Mouse (Mus musculus): ENCODE measurements at regions not wholly inside any gene's neighbourhood (a gene's known extent, or its start where the extent isn't known, plus 50 kb on each side); places are given as distances from the start of the nearest gene placed in this dataset.

DNA sequence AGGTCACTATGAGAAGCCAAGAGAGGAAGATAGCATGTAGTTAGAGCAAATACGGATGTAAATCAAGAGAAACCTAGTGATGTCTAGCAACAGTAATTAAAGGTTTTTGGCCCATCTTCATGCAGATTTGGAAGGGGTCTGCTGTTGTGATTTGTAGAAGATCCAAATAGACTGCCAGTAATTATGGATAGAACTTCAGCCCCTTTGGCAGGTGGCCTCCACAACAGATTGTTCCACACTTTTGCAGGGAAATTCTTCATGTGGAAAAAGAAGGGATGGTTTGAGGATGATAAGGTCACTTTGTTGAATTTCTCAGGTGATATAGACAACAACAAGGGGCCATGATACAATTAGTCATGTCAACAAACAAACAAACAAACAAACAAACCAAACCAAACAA is 148.4 kb upstream of the Gnpda2 start:
- H3K27ac ChIP-seq (ENCODE audit: low read depth), result no peak overlapping the region
- H3K4me2 ChIP-seq, result no peak overlapping the region
- no peak for ATAC-seq (ENCODE audit: insufficient read depth)
- H3K4me3 ChIP-seq (ENCODE audit: low read depth, low read length), result no peak overlapping the region
- TF ChIP-seq CTCF (IDR thresholded peaks at IDR 0.05; ENCODE audit: low read depth), result no peak
- no peaks in the 10 kb centered on the region for H3K36me3 ChIP-seq (ENCODE audit: insufficient read depth)
- WGBS, result 86% methylated on average over 1 of the region's 1 CpGs
- H3K27me3 ChIP-seq (ENCODE audit: insufficient read depth, low read length), result no peaks in the 10 kb centered on the region
- no peaks in the 10 kb centered on the region for H3K9me3 ChIP-seq (ENCODE audit: low read depth, low read length)
- no peaks in the 10 kb centered on the region for H3K4me1 ChIP-seq (ENCODE audit: insufficient read depth)
- DNase-seq, result no peak
- H3K9ac ChIP-seq, result no peak overlapping the region

DNA sequence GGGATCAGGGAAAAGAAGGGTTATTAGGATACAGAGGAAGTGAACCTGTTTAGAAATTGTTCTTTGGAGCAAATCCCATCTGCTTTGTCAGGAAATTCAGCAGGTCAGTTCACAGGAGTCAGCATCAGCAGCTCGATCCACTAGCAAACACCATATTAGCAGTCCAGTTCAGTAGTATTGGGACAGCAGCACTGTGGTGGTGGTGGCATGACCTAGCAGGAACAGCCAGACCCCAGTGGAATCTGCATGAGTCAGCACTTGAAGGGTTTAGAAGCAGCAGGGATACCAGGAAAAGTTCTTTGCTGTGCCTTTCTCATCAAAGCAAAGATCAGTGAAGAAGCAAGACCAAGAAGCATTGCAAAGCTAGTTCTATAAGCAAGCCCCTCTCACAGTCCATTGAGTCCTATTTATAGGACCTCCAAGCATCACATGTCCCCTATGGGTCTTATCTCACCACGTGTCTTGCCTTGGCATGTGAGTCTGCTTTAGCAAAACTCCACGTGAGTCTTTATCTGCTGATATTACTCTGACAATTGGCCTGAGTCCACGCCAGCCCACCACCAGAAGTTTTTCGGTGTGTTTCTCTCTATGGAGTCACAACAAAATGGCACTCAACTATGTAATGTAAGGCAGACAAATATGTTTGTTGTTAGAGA is 129.3 kb upstream of the Gnpda2 start:
- Histone ChIP-seq H3K27ac (ENCODE audit: low read depth) (no peak overlapping the region), H3K4me1 (ENCODE audit: insufficient read depth) (no peaks in the 10 kb centered on the region), H3K9me3 (ENCODE audit: low read depth, low read length) (no peaks in the 10 kb centered on the region), H3K4me2 (no peak overlapping the region), H3K9ac (no peak overlapping the region), H3K4me3 (ENCODE audit: low read depth, low read length) (no peak overlapping the region), H3K27me3 (ENCODE audit: insufficient read depth, low read length) (no peaks in the 10 kb centered on the region), H3K36me3 (ENCODE audit: insufficient read depth) (no peaks in the 10 kb centered on the region)
- DNase-seq (no peak), ATAC-seq (ENCODE audit: insufficient read depth) (no peak)
- WGBS, result 67% methylated on average over 5 of the region's 5 CpGs
- TF ChIP-seq CTCF (IDR thresholded peaks at IDR 0.05; ENCODE audit: low read depth), result no peak

DNA sequence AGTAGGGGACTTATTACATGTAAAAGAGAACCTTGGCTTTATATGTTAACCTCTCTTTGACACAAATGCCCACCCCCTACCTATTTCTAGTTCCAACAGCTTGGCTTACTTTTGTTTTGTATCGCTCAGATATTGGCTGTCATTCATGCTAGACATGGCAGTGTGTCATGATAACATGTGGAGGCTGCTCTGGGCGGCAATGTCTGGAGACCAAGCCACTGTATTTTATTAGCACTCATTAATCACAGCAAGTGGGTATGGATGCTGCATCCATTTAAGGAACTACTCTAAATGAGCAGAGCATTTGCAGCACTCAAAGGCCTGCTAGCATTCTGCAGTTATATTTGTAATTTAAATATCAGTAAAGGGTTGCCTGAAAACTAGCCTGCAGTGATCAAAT is 123.9 kb upstream of the Gnpda2 start:
- Histone ChIP-seq H3K9ac (no peak overlapping the region), H3K36me3 (ENCODE audit: insufficient read depth) (no peaks in the 10 kb centered on the region), H3K4me2 (no peak overlapping the region), H3K27ac (ENCODE audit: low read depth) (no peak overlapping the region), H3K27me3 (ENCODE audit: insufficient read depth, low read length) (no peaks in the 10 kb centered on the region), H3K4me1 (ENCODE audit: insufficient read depth) (no peaks in the 10 kb centered on the region), H3K9me3 (ENCODE audit: low read depth, low read length) (no peaks in the 10 kb centered on the region), H3K4me3 (ENCODE audit: low read depth, low read length) (no peak overlapping the region)
- no peak for ATAC-seq (ENCODE audit: insufficient read depth)
- no peak for TF ChIP-seq CTCF (IDR thresholded peaks at IDR 0.05; ENCODE audit: low read depth)
- no peak for DNase-seq
- WGBS, result 67% methylated on average over 2 of the region's 2 CpGs

DNA sequence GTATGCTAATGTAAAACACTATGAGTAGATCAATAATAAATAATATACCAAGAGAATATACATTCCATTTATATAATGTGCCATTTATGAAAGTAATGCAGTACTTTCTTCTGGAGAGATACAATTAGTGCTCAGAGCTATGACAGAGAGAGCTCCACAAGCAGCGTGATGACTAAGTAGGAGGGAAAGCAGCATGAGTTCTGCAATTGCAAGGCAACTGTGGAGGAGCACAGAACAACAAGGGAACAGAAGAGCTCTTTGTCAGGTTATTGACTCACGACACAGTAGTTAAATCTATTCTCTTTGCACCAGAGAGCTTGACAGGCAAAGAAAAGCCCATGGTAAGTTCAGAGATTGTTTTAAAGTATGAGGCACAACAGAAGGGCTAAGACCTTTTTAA is 115.0 kb upstream of the Gnpda2 start:
- H3K4me2 ChIP-seq, result no peak overlapping the region
- H3K36me3 ChIP-seq (ENCODE audit: insufficient read depth), result no peaks in the 10 kb centered on the region
- H3K27ac ChIP-seq (ENCODE audit: low read depth), result no peak overlapping the region
- no peak for TF ChIP-seq CTCF (IDR thresholded peaks at IDR 0.05; ENCODE audit: low read depth)
- no peaks in the 10 kb centered on the region for H3K9me3 ChIP-seq (ENCODE audit: low read depth, low read length)
- 62% methylated on average over 2 of the region's 2 CpGs for WGBS
- DNase-seq (no peak), ATAC-seq (ENCODE audit: insufficient read depth) (no peak)
- H3K4me1 ChIP-seq (ENCODE audit: insufficient read depth), result no peaks in the 10 kb centered on the region
- H3K9ac ChIP-seq, result no peak overlapping the region
- H3K4me3 ChIP-seq (ENCODE audit: low read depth, low read length), result no peak overlapping the region
- no peaks in the 10 kb centered on the region for H3K27me3 ChIP-seq (ENCODE audit: insufficient read depth, low read length)

DNA sequence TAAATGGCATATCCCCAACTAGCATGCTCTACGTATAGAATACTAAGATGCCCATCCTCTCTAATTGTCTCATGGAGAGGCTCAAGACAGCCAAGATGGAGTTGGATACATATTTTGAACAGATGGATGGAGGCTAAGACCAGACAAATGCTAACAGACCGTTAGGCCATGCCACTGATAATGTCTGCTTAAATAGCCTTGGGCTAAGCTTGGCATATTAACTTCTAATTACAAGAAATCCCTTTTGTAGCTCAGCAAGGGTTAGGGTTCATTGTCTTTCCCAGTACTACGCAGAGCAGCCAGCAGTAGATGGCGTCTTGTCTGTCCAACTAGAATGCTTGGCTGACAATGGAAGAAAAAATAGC is 113.0 kb upstream of the Gnpda2 start:
- Histone ChIP-seq H3K4me3 (ENCODE audit: low read depth, low read length) (no peak overlapping the region), H3K36me3 (ENCODE audit: insufficient read depth) (no peaks in the 10 kb centered on the region), H3K9ac (no peak overlapping the region), H3K27me3 (ENCODE audit: insufficient read depth, low read length) (no peaks in the 10 kb centered on the region), H3K9me3 (ENCODE audit: low read depth, low read length) (no peaks in the 10 kb centered on the region), H3K27ac (ENCODE audit: low read depth) (no peak overlapping the region), H3K4me2 (no peak overlapping the region), H3K4me1 (ENCODE audit: insufficient read depth) (no peaks in the 10 kb centered on the region)
- TF ChIP-seq CTCF (IDR thresholded peaks at IDR 0.05; ENCODE audit: low read depth), result no peak
- DNase-seq (no peak), ATAC-seq (ENCODE audit: insufficient read depth) (no peak)
- 69% methylated on average over 4 of the region's 4 CpGs for WGBS

DNA sequence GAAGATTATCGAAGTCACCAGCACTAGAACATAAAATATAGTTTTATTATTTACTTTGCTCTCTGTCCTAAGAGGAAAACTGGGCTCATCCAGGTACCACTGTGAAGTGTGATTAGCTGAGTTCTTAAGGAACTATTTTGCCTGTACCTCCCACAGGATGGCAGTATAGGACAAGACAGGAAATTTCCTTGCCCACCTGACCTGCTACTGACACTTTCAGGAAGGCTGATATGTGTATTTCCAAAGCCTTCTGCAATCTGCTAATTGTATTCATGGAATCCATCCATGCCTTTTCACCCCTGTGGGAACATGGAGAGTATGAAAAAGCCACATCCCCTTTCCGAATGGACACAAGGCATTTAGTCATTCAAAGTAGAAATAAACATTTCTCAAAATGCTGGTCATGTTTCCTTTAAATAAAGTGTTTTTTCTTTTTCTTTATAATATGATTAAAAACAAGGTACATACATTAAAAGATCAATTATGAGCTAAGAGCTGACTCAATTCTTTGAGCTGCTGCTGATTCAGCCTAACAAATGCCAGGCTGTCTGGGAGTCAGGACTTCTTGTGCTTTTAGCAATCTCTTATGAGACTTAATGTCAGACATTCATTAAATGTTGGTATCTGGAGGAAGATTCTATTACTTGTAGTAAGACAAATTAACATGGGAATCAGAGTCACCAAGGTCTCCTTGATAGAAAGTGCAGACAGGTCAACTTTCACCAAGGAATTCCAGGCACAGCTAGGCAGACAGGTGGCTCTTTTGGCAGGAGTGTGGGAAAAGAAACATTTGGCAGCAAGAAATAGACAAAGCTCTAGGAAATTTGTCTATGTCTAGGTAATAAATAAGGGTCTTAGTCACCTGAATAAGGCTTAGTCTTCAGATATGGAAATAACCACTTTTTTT is 112.4 kb upstream of the Gnpda2 start:
- H3K4me1 ChIP-seq (ENCODE audit: insufficient read depth), result no peaks in the 10 kb centered on the region
- no peak overlapping the region for H3K9ac ChIP-seq
- 58% methylated on average over 2 of the region's 2 CpGs for WGBS
- H3K9me3 ChIP-seq (ENCODE audit: low read depth, low read length), result no peaks in the 10 kb centered on the region
- peak; percentile 28 for DNase-seq
- TF ChIP-seq CTCF (IDR thresholded peaks at IDR 0.05; ENCODE audit: low read depth), result peak; percentile 61
- H3K36me3 ChIP-seq (ENCODE audit: insufficient read depth), result no peaks in the 10 kb centered on the region
- H3K4me3 ChIP-seq (ENCODE audit: low read depth, low read length), result no peak overlapping the region
- H3K27me3 ChIP-seq (ENCODE audit: insufficient read depth, low read length), result no peaks in the 10 kb centered on the region
- no peak overlapping the region for H3K27ac ChIP-seq (ENCODE audit: low read depth)
- ATAC-seq (ENCODE audit: insufficient read depth), result no peak
- no peak overlapping the region for H3K4me2 ChIP-seq

DNA sequence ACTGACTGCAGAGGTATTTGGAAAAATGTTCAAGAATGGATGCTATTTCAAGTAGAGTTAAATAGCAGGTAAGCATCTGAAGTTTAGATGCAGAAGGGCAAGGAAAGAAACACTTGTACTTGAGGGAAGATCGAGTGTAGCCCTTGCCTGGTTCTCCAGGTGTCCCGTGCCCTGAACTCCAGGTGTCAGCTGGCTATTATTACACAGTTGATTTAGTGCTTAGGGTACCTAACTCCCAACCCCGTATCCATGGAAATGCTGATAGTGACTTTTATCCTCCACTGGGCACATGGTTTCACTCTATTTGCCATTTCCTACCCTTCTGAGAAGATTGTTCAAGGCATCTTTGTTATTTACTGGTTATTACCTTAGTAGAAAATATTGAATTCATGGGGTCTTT is 86.6 kb upstream of the Gnpda2 start:
- TF ChIP-seq CTCF (IDR thresholded peaks at IDR 0.05; ENCODE audit: low read depth), result no peak
- Histone ChIP-seq H3K27me3 (ENCODE audit: insufficient read depth, low read length) (no peaks in the 10 kb centered on the region), H3K4me3 (ENCODE audit: low read depth, low read length) (no peak overlapping the region), H3K9ac (no peak overlapping the region), H3K36me3 (ENCODE audit: insufficient read depth) (no peaks in the 10 kb centered on the region), H3K27ac (ENCODE audit: low read depth) (no peak overlapping the region), H3K9me3 (ENCODE audit: low read depth, low read length) (no peaks in the 10 kb centered on the region), H3K4me1 (ENCODE audit: insufficient read depth) (no peaks in the 10 kb centered on the region), H3K4me2 (no peak overlapping the region)
- no peak for ATAC-seq (ENCODE audit: insufficient read depth)
- 52% methylated on average over 3 of the region's 3 CpGs for WGBS
- DNase-seq, result no peak

Data from lung, embryonic 14.5 days (tissue).